Mouse (Mus musculus): Measurements from ENCODE around the gene Gapdhs.

Gene Gapdhs

GRCm38 (mm10) chr7:30683425-30683824 is 60.1 kb downstream of the Gapdhs start:
- in situ Hi-C loops (cut with MboI, MseI) = loop anchor here (10.0 kb wide), 2 partner anchors 171 to 1069 kb away; partner anchors contain the start of gene Ffar3 (in 1 of the 2)

GRCm38 (mm10) chr7:30681897-30682296 is 61.6 kb downstream of the Gapdhs start:
- in situ Hi-C loops (cut with MboI, MseI) = loop anchor here (10.0 kb wide), 2 partner anchors 173 to 1067 kb away; partner anchors contain the start of gene Ffar3 (in 1 of the 2)

Data from T-helper 17 cell (primary cell).